Mouse (Mus musculus): ENCODE data around the gene Capn11.

The Capn11 gene

DNA sequence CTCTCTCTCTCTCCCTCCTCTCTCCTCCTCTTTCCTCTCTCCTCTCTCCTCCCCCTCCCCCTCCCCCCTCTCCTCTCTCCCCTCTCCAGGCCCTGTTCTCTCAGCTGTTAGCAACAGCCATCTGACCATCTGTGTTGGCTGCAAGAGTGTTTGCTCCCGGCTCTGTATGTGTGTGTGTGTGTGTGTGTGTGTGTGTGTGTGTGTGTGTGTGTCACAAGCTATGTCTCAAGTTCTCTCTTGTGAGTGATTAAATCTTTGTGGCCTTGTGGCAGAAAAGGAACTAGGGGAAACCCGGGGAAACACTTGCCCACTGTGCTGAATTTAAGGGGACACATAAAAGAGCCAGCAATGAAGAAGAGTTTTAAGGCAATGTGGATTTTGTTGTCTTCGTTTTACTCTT lies 61.3 kb downstream of the Capn11 start:
- no peak for DNase-seq (ENCODE audit: low spot score)

- DNase-seq (ENCODE audit: low spot score): no peak
Measured at GRCm38 (mm10) chr17:45596631-45597396, 62.3 kb downstream of the Capn11 start.

DNA sequence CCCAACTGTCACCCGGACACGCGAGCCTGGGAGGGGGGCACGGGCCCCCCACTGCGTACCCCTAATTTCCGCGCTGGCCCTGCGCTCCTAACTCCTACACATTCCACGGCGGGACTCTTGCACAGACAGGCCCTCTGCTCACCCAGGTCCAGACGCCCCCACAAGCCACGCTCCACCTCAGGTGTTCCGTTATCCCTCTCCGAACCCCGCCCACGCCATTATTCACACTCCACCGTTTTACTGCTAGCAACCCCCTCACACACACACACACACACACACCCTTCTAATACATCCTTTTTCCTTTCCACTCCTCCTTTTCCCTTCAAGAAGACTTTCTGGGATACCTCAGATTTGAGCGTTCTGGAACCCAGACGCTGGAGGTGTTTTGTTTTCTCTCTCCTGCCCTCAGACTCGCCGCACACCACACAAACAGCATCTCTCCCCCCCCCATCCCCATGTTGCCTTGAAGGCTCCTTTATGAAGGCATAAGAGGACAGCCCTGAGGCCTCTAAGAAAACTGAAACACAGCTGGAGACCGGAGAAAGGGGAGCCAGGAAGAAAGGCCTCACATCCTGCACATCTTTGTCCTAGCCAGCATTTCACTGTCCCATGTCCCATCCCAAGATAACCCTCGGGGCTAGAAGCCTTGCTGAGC lies 63.3 kb downstream of the Capn11 start:
- no peak for DNase-seq (ENCODE audit: low spot score)

GRCm38 (mm10) chr17:45594881-45595735 lies 64.0 kb downstream of the Capn11 start:
- DNase-seq (ENCODE audit: low spot score): peak; percentile 70

DNA sequence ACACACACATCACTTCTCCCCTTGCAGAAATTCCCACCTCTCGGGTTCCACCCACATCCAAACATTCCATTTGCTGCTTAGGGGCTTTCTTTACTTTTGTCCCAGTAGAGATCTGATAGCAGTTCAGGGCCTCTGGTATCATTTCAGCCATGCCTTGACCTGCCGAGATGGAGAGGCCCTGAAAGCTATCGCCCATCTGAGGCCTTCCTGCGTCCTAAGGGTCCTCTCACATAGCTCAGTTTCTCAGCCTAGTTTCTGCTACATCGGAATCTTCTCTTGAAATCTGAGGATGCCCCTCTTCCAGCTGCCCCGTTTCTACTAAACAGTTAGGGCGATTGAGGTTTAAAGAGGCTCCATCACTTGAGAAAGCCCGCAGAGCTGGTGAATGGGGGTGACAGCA lies 64.9 kb downstream of the Capn11 start:
- no peak for DNase-seq (ENCODE audit: low spot score)

DNA sequence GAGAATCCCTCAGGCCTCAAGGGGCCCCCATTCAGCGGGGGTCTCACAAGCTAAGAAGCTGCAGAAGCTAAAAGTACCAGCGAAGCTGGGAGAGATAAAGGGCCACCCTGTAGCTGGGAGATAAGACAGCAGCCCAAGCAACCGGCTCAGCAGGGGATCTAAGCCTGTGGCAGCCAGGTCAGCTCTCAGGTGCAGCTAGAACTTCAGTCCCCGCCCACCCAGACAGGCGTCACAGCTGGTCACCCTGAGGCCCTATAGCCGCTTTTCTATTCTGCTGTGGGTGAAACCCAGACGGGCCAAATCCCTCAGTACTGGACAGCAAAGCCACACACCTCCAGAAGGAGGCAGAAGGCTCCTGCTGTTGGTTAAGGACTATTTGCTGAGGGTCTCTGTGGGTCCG lies 65.6 kb downstream of the Capn11 start:
- no peak for DNase-seq (ENCODE audit: low spot score)

- no peak for DNase-seq (ENCODE audit: low spot score)
Measured at GRCm38 (mm10) chr17:45592606-45593431, 66.3 kb downstream of the Capn11 start.

- DNase-seq (ENCODE audit: low spot score): no peak
Measured at GRCm38 (mm10) chr17:45591701-45592605, 67.2 kb downstream of the Capn11 start.

- DNase-seq (ENCODE audit: low spot score): no peak
Measured at GRCm38 (mm10) chr17:45590410-45590809, 68.7 kb downstream of the Capn11 start.

DNA sequence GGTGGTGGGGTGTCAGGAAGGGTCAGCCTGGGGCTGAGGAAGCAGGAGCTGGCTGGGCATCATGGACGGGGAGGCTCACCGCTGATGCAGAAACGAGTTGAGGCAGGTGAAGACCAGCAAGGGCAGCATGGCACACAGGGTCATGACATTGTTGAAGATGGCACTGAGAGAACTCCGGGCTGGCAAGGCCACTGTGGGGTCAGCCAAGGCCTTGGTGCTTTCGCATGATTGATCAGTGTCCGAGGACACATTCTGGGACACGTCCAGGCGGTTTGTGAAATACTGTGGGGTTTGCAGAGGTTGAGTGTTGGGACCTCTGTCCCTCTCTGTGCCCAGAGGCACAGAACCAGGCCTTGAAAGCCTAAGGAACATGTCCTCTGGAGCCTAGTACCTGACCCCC lies 69.3 kb downstream of the Capn11 start:
- DNase-seq (ENCODE audit: low spot score): no peak

DNA sequence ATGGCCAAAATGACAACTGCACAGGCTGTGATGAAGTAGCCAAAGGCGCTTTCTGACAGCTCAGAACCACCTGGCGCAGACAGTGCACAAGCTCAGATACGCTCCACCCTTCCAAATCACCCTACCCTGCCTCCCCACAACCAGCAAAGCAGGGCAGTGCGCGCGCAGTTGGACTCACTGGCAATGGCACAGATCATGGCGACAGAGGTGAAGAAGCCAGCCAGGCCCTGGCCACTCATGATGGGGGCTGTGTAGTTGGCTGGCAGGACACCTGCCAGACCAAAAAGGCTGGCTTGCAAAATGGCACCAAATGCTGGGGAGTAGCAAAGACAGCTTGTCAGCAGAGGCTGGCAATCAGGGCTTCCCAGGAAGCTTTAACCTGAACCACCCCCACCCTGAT lies 69.9 kb downstream of the Capn11 start:
- DNase-seq (ENCODE audit: low spot score): no peak

DNA sequence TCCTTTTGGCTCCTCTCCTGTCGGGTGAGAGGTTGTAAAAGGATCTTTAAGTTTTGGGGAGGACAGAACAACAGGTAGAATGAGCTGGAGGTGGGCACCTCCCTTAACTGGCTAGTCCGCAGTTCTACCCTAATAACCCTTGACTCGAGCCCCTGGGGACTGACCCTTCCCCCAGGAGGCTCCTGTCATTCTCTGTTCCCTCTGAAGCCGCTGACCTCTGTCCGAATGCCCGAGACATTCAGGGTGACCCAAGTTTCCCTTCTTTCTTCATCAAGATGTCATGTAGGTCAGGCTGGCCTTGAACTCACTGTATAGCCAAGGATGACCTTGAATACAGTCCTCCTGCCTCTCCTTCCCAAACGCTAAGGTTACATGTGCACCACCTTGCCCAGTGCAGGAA lies 70.8 kb downstream of the Capn11 start:
- DNase-seq (ENCODE audit: low spot score): no peak

GRCm38 (mm10) chr17:45586449-45586837 lies 72.7 kb downstream of the Capn11 start:
- DNase-seq (ENCODE audit: low spot score): no peak

DNA sequence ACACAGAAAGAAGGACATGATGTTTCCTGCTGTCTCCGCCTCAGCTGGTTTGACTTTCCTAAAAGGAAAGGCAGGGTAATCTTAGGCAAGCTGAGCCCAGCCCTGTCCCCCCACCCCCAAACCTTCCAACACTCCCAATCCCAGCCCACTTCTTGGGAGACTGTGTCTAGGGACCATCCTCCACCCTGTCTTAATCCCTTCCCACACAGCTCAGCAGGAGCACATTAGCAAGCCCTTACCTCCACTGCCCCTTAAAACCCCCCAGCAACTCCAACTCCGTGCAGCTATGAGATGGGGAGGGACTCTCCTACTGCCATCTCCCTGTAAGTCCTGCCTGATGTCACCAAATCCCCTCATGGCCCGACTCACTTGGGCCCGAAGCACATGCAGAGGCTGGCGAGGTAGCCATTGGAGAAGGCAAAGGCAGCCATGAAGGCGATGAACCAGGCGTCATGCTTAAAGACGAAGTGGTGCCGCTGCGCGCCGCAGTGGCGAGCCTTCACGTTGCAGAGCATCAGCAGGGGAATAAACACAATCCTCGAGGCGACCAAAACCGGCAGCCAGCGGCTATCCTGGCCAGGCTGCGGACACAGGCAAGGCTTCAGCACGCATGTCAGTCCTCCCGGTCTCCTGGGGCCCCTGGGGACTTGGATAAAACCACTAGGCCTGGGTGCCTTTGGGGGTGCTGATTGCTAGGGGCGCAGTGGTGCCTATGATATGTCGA lies 73.2 kb downstream of the Capn11 start:
- DNase-seq (ENCODE audit: low spot score): no peak

DNA sequence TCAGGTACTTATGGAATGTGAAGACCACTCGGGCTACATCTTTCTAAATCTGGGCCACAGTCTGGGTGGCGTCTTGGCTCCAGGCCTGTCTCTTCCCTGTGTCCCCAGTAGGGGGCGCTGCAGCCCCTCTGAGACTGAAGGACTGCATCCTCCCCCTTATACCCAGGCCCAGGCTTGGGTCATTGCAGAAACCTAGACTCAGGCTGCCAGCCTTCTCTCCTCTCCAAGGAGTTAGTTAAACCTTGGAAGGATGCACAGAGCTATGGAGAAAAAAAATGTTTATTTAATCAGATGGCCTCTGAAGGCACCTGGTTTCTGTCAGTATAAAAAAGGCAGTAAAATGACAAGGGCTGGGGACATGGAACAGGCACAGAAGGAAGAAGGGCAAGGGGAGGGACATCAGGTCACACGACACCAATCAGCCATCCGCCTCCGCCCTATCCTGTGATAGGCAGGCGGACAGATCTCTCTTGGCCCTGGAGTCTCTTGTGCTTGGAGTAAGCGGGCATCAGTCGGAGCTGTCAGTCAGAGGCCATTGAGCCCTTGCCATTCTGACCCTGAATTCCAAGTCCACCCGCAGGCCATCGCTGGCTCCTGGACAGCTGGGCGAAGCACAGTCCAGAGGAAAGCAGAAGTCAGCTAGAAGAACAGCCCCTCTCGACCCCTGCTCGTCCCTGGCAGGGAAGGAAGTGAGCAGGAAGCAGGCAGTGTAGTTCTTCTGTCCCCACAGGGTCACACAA lies 74.0 kb downstream of the Capn11 start:
- peak; percentile 66 for DNase-seq (ENCODE audit: low spot score)

DNA sequence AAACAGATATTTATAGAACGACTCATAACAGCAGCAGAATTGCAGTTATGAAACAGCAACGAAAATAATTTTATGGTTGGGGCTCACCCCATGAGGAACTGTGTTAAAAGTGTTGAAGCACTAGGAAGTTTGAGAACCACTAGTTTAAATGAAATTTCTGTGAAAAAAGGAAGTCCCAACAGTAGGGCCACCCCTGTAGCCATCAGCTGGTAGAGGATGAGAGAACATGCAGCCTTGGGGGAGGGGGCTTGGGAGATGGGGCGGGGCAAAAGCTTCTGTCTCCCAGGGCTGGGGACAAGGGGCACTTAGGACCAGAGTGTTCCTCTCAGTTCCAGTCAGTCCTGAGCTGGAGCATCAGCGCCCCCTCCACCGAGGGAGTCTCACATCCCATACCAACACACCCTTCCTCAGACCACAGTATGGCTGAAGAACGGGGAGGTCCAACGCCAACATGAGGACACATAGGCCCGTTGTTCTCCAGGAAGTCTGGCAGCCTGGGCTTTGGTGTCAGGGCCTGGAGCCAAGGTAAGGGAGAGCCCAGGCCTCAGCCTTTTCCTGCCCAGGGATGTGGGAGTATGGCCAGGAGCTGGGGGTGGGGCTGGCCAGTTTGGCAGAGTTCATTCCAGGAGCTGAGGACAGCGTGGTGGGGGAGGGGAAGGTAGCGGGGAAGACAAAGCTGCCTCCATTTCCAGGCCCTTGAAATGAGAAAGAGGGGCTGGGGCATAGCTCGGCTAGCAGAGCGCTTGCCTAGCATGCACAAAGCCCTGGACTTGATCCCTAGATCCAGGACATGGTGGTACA lies 74.8 kb downstream of the Capn11 start:
- DNase-seq (ENCODE audit: low spot score): peak; percentile 61

DNA sequence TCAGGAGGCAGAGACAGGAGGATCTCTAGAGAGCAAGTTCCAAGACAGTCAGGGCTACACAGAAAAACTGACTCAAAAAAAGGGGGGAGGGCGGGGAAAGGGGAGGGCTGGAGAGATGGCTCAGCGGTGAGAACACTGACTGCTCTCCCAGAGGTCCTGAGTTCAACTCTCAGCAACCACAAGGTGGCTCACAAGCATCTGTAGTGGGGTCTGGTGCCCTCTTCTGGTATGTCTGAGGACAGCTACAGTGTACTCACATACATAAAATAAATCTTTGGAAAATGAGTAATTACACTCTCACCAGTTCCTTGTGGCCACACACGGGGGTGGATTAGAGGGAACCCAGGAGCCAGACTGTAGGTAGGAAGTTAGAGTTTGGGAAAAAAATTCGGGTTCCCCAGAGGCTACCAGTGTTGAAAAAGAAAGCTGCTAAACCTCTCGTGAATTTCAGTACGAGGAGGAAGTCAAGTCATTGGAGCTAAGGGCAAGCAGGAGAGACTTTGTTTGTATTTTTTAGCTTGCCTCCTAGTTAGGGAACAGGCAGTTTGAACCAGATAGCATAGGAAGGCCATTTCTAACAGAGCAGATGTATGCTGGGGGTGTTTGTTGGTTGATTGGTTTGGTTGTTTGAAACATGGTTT lies 76.3 kb downstream of the Capn11 start:
- DNase-seq (ENCODE audit: low spot score): no peak

DNA sequence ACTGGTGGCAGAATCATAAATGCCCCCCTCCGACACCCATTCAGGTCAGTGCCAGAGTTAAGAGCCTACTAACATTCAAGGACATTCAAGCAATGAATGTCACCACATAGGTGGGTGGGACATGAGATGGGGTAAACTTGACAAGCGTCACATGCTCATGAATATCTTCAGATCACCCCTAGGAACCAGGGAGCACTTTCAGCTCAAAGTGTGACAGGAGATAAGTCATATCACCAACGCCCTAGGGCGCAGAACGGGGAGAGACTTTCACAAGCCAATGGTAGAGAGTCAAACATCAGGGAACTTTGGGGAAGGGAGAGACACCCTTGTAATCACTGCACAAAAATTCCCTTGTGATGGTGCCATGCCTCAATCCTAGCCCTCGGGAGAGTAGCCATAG lies 76.9 kb downstream of the Capn11 start:
- DNase-seq (ENCODE audit: low spot score): no peak
